Mouse (Mus musculus) thymus, postnatal 10 days (tissue): ENCODE measurements around the gene Rrm2.
"Not testable (repeated sequence)": the region's sequence is repeated elsewhere in the genome, so short reads cannot be mapped to it uniquely, and the experiment has no call there.

Experiments used
- DNase-seq, 2 experiments: peaks; one replicate each; pipeline ENCODE4 v3.0.0; 2021; ENCODE audit warnings: low spot score in 2 of 2

The Rrm2 gene

DNA sequence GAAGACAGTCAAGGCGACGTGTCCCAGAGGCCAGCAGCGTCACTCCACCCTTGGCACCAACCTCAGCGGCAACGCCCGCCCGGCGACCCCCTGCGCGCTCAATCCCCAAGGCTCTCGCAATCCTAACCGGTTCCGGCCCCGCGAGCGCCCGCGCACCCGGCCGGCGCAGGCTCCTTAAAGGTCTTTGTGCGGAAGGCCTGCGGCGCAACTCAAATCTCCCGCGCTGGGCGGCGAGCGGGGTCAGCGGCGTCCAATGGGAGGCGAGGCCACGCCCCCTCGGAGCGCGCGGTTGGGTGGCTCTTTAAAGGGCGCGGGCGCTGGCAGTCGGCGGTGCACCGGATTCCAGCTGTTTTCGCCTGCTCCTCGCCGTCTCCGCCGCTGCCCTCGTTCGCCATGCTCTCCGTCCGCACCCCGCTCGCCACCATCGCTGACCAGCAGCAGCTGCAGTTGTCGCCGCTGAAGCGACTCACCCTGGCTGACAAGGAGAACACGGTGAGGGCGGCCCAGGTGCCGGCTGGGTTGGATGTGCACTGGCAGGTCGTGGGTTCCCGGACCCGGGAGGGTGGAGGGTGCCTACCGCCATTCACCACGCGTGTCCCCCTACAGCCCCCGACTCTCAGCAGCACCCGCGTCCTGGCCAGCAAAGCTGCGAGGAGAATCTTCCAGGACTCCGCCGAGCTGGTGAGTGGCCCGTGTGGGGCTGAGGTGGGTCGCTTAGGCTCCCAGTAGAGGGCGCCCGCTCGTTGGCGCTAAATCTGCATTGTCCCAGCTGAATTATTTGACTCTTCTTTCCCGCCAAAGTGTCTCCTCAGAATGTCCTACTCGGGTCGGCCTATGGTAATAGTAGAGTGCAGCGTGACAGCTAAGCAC lies at the start of gene Rrm2:
Gene Rrm2 (plus strand): TSS at position 288 of the 870 bp plus-strand sequence.
- DNase-seq: peak; percentile 93 to 98

DNA sequence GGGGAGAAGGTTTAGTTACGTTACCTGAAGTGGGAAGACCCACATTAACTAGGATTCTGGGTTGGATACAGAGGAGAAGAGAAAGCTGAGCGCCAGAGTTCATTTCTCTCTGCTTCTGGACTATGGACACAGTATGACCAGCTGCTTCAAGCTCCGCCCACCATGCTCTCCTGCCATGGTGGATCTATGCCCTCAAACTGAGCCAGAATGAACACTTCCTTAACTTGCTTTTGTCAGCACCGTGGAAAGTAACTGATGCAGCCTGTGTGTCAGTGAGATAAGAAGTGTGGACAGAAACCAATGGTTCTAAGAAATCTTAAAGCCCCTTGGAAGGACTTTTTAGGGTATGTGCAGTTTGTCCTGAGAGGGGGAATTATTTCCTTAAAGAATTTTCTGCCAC lies 49.0 kb upstream of the Rrm2 start:
- DNase-seq: no peak

DNA sequence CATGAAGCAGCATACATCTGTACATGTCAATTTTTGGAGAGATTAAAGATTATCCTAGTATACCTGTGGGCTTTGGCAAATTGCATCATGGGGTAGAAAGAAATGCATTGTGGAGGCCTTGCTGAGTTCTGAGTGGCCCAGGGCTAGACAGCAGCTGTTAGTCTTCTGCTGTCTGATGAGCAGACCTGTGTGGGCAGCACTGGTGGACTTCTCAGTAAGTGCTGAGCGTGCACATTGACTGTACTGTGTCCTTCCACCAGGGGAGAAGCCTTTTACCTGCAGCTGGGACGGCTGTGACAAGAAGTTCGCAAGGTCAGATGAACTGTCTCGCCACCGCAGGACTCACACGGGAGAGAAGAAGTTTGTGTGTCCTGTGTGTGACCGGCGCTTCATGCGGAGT lies 48.1 kb upstream of the Rrm2 start:
- DNase-seq: no peak

DNA sequence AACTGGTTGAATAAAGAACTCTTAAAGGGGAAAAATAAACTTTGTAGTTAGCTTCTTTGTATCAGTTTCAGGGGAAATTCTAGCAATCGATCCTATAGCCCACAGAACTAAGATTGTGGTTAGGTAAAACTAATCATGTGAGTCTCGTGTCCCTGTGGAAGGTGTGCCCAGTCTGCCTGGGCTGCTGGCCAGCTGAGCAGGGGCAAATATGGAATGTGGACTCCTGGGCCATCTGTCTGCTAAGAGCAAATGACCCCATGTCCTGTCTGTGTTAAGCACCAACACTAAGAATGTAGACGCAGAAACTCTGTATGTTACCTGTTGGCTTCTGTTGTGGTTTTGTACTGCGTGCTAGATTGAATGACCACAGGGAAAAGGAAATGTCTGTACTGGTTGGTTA lies 46.9 kb upstream of the Rrm2 start:
- DNase-seq: no peak

DNA sequence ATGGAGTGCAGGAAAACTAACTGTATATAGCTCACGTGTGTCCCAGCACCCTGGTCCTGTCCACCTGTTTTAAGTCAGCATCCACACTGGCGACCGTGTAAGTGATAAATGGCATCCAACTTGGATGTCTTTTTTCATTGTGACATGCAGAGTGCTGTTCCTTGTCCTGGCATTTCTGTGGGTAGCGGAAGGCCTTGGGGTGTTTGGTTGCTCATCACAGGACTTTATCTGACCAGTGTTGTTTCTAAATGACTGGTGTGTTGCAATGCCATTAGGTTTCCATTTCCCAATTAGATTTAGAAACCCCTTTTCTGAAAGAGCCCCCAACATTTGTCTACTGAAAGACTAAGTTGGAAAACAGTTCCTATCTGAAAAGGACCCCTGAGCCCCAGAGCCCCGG lies 45.9 kb upstream of the Rrm2 start:
- DNase-seq: no peak

DNA sequence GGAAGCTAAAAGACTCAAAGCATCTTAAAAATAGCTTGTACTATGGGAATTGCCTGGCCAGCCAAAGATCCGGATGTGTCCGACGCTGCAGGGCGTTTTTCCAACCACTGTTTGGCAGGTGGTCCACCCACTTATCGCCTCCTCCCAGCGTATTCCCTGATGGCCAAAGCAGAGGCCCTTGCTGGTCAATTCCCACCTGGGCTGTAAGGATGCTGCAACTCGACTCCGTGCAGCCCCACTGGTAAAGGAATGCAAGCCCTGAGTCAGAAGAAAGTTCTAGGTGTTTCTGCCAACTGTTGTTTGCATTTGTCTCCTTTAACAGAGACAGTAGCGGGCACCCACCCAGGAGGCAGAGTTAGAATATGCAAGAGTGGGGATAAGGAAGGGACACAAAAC lies 27.9 kb upstream of the Rrm2 start:
- no peak for DNase-seq

DNA sequence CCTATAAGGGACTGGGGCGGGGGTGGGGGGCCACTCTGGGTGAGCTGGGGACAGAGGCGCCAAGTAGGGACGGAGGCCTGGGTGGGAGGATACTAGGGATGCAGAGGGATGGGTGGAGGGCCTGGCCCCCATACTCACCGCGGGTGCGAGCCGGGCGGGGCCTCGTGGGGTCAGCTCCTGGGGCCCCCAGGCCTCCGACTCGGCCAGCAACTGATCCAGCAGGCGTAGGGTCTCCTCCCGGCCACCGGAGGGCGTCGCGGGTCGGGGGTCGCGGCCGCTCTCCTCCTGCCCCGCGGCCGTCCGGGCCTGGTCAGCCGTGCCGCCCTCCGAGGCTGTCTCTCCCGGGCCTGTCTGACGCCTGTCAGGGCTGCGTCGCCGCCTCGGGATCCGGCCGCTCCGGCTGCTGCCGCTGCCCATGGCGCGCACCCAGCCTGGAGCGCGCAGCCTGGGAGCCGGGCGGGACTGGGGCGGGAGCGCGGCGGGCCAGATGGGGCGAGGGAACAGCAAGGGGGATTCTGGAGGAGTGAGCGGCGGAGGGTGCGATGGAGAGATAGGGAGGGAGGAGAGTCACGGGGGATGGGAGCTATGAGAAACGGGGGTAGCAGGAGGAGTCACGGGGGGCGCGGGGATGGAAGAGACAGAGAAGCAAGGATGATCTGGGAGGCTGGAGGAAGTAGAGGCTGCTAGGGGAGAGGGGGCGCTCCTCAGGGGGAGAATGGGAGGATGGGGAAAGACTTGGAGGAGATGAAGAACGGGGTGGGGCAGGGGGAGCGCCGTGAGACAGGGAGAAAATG lies 27.4 kb upstream of the Rrm2 start:
- no peak for DNase-seq

DNA sequence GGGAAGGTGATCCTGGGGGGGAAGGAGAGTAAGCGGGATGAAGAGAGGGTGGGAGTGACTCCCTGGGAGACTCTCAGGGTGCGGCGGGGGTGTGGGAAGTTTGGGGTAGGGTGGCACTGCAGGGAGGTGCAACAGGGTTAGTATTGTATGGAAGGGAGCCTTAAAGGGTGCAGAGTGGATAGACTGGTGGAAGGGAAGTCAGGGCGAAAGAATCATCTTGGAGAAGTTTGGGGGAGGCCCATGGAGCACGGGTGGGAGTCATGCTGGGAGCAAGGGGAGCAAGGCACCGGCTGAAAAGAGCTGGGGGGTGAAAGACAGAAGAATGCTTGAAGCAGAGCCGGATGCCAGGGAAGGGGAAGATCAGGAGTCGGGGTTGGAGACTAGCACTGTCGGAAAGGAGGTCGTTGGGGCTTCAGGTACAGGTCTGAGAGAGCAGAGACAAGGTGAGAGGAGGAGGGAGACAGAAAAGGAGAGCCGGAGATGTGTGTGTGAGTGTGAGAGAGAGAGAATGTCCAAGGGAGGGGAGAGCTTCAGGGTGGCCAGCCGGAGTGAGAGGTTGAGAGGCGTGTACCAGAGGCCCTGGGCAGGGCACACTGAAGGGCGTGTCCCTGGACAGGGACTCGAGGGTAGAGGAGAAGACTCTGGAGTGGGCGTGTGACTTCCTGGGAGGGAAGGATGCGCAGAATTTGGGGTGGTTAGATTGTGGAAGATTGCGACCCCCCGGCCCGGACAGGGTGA lies 26.6 kb upstream of the Rrm2 start, which contains the start of gene Cys1:
Gene Cys1 (minus strand): TSS at position 528 of the 738 bp plus-strand sequence.
- no peak for DNase-seq

DNA sequence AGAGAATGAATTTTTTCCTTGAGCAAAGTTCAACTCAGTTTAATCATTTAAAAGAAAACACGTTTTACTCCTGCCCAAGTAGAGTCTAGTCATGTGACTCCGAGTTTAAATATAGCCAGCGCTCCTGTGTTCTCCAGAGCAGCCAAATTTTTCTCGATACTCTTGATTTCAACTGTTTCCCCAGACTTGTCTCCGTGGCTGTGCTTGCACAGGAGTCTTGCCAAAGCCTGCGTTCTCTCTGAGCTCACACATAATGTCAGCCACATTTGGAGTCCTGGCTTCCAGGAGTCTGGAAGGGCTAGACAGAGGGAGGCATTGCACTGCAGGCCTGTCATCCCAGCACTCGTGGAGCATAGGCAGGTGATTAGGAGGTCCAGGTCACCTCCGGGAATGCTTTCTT lies 25.5 kb upstream of the Rrm2 start:
- no peak for DNase-seq

DNA sequence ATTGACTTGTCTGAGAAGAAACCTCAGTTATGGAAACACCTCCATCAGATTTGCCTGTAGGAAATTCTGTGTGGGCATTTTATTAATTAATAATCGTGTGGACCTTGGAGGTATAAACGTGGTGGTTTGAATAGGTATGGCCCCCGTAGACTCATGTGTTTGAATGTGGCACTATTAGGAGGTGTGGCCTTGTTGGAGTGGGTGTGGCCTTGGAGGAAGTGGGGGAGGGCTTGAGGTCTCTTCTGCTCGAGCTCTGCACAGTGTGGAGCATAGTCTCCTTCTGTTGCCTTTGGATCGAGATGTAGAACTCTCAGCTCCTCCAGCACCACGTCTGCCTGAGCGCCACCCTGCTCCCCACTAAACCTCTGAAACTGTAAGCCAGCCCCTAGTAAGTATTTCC lies 24.6 kb upstream of the Rrm2 start:
- DNase-seq: no peak

DNA sequence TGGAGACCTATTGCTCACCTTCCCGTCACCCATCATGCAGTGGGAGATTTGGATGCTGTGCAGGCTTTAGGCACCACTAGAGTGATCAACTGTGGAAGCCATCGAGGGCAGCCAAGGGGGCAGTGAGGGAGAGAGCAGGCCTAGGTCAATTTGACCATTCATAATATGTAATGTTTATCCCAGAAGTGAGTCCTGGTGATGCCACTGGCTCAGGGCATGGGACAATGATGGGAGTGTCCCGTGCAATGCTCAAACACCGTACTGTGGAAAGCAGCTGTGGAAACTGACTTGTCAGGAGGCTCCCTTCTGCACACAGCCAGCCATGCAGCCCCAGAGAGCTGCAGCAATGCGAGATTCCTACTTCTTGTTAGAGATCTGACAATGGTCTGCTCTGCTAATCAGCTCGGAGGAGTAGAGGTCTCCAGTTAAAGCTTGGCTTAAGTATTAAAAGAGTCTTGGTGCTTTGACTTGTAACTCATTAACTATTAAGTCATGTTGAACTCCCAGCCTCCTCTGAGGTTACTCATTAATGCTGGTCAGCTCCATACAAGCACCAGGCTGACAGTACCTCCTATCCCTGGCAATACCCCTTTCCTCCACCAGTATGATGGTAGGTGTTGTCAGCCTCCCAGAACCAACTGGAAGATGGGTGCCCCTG lies 21.9 kb upstream of the Rrm2 start:
- DNase-seq: no peak

DNA sequence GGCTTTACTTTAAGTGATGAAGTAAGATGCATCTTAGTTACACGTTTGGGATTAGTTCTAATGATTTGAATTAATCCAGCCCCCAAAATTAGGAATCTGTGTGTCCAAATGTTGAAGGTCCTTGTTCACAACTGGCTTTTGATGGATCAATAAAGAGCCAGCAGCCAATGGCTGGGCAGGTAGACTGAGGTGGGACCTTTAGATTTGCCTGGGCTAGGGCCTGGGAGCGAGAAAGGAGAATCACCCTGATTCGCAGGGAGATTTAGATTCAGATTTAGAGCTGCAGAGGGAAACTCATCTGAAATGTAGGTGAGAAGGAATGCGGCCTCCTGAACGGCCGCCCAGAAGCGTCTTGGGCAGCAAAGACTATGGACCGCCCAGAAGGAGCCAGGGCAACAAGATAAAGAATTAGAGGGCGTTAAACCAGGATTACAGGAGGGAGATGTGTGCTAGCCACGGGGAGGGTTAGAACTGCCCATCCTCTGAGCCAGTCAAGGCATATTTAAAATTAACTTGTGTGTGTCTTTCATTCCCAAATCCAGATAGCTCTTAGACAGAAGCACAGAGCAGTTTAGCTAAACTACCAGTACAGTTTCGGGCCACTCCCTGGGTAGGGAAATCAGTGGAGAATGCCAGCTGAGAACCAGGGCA lies 21.2 kb upstream of the Rrm2 start:
- no peak for DNase-seq

DNA sequence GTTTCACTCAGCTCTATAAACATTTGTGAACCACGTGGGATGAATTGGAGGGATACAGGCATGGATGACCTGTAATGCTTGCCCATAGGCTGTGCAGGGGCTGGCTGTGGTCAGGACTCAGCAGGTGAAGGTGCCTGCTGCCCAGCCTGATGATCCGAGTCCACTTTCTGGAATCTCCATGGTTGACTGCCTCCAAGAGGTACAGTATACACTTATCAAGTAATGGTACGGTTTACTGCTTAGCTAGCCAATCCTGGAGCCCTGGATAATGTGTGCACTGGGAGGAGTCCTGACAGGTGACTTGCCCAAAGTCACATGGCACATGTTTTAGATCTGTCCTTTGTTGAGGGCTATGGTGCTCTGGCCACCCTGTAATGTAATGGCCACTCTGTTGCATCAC lies 17.7 kb upstream of the Rrm2 start:
- no peak for DNase-seq

DNA sequence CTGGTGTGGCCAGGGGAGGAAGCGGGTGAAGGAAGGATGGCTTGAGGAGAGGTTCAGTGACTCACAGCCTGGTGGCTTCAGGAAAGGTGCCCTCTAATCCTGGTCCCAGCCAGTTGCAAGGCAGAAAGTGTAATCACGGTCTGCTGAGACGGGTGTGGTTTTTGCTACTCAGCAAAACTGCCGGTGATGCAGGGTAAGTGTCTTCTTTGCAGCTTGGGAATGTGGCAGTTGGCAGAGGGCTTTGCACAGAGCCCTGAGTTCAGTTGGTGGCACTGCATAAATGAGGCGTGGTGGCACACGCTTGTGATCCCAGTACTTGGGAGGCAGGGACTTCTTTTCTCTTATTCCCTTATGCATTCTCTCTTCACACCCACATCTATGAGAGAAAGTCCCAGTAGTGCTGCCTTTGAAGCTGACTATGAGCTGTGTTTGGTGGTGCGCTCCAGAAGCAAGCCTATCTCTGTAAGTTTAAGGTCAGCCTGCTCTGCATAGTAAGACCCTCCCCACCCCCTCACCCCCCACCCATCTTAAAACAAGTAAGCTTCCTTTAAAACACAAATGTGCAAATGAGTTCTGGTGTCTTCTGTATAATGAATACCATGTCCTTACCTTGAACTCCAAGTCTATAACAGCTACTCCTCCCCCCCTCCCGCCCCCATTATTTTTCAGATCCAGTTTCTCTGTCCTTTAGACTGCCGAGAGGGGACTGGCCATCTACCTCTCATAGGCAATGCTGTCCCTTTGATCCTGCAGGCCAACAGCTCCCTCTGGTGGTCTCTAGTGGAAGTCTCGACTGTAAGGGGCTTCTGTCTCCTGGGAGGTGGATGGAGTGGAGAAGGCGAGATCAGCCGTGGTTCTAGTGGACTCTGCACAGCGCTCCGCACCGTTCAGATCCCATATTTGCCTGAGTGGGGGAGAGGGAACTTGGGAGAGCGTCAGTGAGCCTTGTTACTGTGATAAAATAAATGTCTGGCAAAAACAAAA lies 11.2 kb upstream of the Rrm2 start:
- peak; percentile 60 to 81 for DNase-seq

DNA sequence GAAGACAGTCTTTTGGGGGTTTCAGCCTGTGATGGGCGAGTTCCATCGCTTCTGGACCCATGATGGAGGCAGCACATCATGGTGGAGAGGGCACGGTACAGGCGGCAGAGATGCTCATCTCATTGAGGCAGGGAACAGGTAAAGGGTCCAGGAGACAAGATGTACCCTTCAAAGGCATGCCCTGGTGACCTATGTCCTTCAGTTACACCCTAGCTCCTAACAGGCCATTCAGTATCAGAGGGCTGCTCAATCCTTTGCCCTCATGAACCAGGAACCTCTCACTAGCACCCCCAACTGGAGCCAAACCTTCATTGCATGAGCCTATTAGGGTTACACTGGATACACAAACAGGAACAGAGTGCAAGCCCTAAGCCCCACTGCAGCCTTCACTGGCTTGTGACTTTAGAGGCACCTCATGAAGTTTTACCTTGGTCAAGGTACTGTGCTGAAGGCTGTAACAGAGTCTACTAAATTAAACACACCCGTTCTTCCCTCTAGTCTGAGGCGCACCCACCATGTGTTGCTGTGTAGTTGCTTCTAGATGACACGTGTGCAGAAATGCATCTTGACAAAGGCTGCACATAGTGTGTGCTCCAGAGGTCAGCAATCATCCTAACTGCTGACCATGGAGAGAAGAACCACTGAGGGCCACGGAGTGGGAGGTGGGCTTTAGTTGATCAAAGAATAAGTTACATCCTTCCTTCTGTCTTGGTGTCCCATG lies 10.4 kb upstream of the Rrm2 start:
- DNase-seq: no peak

DNA sequence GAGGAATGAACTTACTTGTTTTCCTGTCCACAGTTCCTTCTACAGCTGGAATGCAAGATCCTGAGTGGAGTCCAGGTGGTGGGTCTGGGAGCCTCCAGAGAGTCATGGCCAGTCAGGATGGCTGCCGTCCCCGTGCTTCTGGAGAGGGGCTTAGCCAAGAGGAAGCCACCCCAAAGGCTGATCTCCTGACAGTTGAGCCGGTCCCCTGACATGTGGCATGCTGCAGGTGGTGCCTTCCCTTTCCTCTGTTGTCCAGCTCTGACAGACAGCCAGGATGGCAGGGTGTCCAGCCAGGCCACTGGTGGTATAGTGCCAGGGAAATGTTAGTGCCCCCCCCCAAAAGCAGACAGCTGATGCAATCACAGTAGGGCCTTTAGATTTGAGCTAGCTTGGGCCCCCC lies 9.5 kb upstream of the Rrm2 start:
- no peak for DNase-seq

DNA sequence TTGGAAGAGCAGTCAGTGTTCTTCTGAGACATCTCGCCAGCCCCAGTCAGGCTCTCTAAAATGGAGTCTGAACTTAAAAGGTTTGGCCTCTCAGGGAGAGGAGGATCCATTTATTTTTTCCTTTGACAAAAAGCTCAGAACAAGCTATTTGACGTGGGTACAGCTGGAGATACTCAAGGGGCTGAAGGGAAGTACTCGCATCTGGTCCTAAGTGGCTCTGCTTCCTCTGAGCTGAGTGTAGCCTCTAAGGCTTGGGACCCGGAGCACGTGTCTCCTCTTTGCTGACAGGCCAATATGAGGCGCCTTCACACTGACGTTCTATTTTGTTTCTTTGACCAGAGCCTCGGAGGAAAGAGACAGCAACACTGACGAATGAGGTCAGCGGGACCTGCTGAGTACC lies 8.5 kb upstream of the Rrm2 start:
- no peak for DNase-seq

DNA sequence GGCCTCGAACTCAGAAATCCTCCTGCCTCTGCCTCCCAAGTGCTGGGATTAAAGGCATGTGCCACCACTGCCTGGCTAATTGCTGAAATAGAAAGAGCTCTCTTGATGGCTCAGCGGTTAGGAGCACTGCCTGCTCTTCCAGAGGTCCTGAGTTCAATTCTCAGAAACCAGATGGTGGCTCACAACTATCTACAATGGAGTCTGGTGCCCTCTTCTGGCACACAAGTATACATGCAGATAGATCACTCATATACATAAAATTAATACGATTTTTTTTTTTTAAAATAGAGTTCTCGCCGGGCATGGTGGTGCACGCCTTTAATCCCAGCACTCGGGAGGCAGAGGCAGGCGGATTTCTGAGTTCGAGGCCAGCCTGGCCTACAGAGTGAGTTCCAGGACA lies 6.4 kb upstream of the Rrm2 start:
- not testable (repeated sequence) for DNase-seq

DNA sequence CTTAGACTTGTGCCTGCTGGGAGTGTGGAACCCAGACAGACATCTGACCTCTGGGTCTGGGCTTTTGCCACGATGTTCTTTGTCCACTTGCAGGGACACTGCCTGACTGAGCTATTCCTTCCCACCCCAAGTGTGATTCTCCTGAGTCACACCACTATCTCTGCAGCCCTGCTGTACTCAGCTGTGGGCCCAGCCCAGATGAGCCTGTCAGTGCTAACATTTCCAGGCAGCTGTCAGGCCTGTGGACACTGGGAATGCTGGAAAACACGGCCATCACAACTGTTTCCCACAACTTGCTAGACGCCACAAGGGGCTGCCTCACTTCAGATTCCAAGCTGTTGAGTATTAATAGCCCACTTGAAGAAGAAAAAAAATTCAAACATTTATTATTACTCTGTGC lies 5.0 kb upstream of the Rrm2 start:
- DNase-seq: no peak
